Mouse (Mus musculus): ENCODE measurements around the gene Bbs9. TPM values are rescaled to one million over a fixed set of nuclear protein-coding genes. Genes with fewer than 3 reads are reported as not detected.
"Not testable (repeated sequence)": the region's sequence is repeated elsewhere in the genome, so short reads cannot be mapped to it uniquely, and the experiment has no call there.

The Bbs9 gene
- 10 to 100 TPM; 11.8 to 14.0 TPM for total RNA-seq (2021)

DNA sequence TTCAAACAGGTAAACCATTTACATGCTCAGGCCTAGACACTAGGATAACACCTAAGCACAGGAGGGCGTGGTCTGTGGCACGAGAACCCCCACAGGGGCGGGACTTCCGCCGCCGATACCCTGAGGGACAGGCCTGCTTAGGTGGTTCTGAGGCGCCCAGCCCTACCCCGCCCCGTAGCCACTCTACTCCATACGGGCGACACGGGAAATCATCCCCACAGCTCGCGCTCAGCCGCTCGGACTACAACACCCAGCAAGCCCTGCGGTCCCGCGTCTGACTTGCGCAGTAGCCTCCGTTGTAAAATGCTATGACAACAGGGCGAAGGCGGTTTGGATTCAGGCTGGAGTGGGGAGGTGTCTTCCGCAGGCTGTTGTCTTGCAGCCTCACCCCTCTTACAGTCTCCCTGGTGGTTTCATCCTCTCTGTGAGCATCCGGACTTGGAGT, at the start of gene Bbs9:
TSS of gene Bbs9 (plus strand) at position 292 of the 445 bp plus-strand sequence.
- intact Hi-C loops (cut with DNase I) = loop anchor here (2.0 kb wide), 1 partner anchor 65 kb away; the partner anchor contains the start of gene 9530077C05Rik
- DNase-seq = peak; percentile 88 to 90

DNA sequence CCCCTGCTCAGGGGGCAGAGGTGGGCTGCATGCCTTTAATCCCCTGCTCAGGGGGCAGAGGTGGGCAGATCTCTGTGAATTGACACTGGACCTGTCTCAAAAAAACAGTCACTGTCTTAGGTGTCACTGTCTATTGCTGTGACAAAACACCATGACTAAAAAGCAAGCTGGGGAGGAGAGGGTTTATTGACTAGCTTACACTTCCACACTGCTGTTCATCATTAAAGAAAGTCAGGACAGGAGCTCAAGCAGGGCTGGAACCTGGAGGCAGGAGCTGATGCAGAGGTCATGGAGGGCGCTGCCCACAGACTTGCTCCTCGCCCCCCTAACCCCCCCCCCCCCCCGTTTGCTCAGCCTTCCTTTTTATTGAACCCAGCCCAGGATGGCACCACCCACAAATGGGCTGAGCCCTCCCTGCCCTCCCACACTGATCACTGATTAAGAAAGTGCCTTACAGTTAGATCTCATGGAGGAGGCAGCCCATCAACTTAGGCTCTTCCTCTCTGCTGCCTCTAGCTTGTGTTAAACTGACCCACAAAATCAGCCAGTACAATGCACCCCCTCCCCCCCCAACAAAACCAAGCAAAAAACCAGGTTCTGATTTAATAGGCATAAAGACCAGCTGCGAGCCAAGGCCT, 47.4 kb upstream of the Bbs9 start:
- no peak for DNase-seq
- intact Hi-C loops (cut with DNase I) = no loop called here

DNA sequence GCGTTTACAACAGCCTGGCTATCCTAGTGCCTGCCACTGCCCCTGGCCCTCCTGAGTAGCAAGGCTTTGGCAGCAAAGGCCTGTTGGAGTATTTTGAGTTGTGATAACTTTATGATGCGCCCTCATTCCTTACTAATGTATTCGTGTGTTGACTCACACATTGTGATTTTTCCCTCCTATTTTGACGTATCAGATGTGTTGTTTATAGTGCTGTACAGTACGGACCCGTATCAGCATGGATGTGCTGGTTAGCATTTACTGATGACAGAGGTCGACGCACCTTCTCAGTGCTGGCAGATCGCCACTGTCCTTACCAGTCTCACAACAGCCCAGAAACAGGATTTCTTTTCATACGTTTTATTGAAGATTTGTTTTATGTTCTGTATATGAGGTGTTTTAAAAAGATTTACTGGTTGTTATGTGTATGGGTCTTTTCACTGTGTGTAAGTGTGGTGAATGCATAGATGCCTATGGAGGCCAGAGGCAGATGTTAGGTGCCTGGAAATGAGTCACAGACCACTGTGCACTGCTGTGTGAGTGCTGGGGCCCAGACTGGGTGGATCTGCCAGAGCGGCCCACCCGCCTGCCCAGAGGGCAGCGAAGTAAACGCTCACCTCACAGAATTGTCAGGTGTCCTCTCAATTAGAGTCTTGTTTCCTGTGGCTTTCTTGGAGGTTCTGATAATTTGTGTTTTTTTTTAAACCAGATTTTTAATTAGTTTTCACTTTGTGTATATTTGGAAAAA, 46.7 kb upstream of the Bbs9 start:
- DNase-seq = no peak
- intact Hi-C loops (cut with DNase I) = no loop called here

DNA sequence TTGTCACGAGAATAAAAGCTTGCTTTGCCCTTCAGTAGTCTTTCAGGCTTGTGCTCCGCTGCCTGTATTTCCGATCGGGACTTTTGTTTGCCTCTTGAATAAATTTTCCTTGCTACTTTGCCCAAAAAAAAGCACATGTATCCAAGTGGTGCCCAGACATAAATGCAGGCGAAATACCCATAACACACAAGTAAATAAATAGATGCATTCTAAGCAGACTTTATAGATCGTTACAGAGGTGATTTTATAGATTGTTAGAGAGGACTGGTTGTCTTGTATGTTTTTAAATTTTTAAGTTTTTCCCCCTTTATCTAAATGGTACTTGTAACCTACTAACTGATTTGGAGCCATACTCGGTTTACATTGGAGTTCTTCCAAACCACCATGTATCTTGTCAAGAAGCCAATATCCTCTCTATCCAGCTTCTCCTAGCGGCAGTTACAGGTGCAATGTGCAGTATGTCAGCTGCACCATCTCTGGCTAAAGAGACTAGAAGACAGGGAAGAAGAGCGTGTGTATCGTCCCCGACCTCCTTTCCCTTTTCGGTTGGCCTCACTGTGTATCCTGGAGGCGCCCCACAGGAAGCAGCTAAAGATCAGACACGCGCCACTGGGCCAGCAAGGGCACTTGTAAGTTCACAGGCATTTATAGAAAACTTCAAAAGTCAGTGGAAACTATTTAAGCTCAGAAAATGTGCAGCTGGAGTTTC, 45.8 kb upstream of the Bbs9 start:
- DNase-seq = no peak
- intact Hi-C loops (cut with DNase I) = no loop called here

DNA sequence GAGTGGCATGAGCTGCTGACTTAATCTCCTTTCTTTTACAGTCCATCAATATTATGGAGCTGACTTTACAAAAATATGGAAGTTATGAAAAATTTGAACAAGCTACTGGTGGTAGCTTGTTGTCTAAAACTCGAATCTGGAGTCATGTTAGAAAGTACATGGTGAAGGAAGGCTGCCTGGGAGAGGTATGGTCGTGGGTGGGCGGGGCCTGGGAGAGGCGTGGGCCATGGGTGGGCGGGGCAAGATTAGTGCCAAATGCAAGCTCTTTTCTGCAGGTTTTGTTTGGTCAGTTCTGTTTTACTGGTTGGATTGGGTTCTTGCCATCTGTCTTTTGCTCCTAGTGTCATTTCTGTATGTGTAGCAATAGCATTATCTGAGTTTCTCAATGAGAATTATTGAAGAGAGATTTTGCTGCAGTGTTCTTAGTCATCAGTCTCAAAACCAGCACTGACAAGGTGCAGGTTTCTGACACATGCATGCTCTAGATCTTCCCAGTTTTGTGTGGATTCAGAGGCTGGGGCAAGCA, 45.1 kb upstream of the Bbs9 start:
- no peak for DNase-seq
- intact Hi-C loops (cut with DNase I) = no loop called here

DNA sequence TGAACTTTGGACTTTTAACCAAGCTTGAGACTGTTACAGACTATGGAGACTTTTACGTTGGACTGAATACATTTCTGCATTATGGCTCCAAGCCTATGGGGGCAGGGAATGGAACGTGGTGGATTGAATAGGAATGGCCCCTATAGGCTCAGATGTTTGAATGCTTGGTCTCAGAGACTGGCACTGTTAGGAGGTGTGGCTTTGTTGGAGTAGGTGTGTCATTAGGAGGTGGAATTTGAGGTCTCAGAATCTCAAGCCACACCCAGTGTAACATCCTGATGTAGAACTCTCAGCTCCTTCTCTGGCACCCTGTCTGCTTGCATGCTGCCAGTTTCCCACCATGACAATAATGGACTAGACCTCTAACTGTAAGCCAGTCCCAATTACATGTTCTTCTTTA, 42.3 kb upstream of the Bbs9 start:
- intact Hi-C loops (cut with DNase I) = no loop called here
- no peak for DNase-seq

DNA sequence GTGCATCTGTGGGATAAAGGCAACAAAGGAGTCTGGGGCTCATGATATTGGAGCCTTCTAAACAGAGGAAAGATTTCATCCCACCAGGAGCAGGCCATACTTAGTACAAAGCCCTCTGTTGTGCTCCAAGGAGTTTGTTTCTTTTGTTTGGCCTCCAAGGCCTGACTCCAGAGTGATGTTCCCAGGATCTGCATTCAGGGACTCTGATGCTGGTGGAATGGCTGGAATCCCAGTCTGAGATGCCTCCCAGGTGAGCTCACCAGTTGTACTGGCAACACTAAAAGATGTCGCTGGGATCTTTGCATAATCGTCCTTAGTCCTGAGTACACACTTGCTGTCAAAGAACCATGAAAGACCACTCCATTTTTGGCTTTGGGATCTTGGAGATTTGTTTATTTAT, 41.4 kb upstream of the Bbs9 start:
- DNase-seq = no peak
- intact Hi-C loops (cut with DNase I) = no loop called here

DNA sequence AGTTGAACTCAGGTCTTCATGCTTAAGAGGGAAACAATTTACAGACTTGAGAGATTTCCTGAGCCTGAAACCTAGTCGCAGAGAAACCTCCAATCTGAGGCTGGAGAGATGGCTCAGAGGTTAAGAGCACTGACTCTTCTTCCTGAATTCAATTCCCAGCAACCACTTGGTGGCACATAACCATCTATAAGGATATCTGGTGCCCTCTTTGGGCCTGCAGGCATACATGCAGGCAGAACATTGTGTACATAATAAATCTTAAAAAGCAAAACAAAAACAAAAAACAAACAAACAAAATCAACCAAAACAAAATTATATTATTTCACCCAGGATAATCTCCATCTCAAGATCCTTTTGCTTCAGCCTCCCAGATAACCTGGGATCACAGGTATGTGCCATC, 36.7 kb upstream of the Bbs9 start:
- intact Hi-C loops (cut with DNase I) = no loop called here
- no peak for DNase-seq

DNA sequence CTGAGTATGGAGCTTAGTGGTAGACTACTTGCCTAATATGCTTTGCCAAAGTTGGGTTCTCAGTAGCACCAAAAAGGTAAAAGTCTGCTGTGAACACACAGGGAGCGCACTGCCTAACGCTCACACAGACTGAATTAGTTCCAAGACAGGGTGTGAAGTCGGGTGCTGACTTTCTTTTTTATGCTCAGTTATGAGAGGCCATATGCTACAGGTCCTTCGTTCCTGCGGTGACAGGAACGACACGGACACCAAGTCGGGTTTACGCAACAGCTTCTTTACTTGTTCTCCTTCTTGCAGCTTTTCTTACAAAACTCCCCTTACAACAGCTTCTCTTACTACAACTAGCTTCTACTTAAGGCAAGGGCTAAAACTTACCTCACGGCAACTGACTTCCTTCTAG, 32.4 kb upstream of the Bbs9 start:
- intact Hi-C loops (cut with DNase I) = no loop called here

DNA sequence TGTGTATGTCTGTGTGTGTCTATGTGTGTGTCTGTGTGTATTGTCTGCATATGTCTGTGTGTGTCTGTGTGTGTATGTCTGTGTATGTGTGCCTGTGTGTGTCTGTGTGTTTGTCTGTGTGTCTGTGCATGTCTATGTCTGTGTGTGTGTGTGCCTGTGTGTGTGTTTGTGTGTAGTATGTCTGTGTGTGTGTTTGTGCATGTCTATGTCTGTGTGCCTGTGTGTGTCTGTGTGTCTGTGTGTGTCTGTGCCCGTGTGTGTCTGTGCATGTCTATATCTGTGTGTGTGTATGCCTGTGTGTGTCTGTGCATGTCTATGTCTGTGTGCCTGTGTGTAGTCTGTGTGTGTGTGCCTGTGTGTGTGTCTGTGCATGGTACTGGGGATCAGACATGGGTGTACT, 30.4 kb upstream of the Bbs9 start:
- intact Hi-C loops (cut with DNase I) = no loop called here
- DNase-seq = no peak

More for the DNA sequence above, 32.4 kb upstream of the Bbs9 start:
- DNase-seq = no peak

DNA sequence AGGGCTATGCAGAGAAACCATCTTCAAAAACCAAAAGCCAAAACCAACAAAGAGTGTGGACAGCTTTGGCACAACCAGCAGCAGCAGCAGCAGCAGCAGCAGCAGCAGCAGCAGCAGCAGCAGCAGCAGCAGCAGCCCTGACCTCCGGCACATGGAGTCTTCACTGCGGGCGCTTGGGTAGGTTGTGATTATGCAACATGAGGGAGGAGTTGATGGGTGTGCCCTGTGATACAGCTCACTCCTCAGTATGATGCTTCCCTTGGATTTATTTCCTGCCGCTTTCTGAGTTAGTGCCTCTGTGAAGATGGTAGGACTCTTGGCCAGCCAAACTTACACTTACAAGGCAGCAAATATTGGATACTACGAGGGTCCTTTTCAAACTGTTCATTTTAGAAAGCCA, 28.3 kb upstream of the Bbs9 start:
- DNase-seq = no peak

DNA sequence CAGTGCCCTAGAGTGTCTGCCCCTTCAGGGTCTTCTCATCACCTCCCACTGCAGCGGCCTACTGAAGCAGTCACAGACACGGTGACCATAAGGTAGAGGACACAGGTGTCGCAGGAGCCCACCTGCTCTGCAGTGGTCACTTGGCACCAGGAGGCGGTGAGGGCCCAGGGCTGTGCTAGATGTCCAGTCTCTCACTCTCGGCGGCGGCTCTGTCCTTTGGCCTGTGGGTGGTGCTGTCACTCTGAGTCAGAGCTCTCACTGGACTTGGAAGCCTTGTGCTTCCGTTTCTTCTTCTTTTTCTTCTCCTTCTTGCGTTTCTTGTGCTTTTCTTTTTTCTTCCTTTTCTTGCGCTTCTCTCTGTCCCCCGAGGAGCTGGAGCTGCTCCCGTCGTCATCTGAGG, 27.1 kb upstream of the Bbs9 start:
- intact Hi-C loops (cut with DNase I) = no loop called here
- no peak for DNase-seq

More for the DNA sequence above, 28.3 kb upstream of the Bbs9 start:
- intact Hi-C loops (cut with DNase I) = no loop called here

DNA sequence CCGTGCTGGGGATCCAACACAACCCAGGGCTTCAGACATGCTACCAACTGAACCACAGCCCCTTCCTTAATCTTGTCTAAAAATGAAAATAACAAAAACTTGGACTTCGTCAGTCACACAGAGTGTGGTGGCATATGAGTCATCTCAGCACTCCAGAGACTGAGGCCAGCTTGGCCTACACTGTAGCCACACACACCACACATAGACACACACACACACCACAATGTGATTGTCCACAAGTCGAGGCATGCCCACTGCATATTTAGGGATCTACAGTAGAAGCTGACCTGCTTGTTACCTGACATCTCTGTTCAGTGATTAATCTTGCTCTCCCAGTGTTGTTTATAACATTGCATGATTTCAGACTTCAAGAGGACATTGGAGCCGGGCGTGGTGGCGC, 26.3 kb upstream of the Bbs9 start:
- DNase-seq = no peak
- intact Hi-C loops (cut with DNase I) = no loop called here

DNA sequence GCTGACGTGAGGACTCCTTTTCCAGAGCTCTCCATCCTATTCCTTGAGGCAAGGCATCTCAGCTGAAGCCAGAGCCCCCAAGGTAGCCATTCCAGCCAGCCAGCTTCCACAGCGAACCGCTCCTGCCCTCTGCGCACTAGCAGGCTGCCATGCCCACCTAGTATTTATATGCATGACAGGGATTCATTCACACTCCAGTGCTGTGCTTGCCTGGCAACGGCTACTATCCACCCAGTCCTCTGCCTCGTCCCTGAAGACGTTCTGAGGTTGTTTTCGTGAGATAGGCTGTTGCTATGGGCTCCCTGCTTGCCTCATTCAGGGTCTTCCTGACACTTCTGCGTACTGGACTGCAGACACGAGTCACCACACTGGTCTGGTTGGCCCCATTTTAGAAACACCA, 22.8 kb upstream of the Bbs9 start:
- intact Hi-C loops (cut with DNase I) = no loop called here
- DNase-seq = no peak

DNA sequence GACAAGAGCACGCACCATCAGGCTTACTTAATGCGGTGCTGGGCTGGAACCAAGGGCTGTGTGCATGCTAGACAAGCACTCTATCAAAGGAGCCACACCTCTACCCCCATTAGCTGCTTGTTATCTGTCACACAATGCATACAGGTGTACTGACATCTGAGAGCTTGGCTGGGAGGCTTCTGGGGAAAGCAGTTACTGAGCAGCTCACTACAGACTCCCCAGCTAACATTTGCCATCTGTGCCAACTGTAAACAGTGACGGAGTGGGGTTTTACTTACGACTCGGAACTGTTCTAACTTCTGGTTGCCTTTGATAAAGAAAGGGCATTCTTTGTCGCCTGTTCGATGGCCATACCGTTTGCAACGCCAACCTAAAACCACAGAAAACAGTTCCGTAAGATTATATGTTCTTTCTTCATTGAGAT, 22.0 kb upstream of the Bbs9 start:
- no peak for DNase-seq
- intact Hi-C loops (cut with DNase I) = no loop called here

DNA sequence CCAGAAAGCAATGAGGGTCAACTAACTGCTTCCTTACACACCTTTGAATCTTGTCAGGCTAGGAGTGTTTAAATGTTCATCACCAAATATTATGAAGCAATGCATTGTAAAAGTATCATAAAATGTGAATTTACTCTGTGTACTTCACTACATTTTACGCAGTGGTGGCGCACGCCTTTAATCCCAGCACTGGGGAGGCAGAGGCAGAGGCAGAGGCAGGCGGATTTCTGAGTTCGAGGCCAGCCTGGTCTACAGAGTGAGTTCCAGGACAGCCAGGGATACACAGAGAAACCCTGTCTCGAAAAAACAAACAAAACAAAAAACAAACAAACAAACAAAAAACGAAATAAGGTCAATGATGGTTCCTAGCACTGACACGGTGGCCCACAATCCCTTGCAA, 21.5 kb upstream of the Bbs9 start, which contains the start of gene Gm17545:
TSS of gene Gm17545 (plus strand) at position 301 of the 400 bp plus-strand sequence.
- intact Hi-C loops (cut with DNase I); DNase-seq: not testable (repeated sequence)

DNA sequence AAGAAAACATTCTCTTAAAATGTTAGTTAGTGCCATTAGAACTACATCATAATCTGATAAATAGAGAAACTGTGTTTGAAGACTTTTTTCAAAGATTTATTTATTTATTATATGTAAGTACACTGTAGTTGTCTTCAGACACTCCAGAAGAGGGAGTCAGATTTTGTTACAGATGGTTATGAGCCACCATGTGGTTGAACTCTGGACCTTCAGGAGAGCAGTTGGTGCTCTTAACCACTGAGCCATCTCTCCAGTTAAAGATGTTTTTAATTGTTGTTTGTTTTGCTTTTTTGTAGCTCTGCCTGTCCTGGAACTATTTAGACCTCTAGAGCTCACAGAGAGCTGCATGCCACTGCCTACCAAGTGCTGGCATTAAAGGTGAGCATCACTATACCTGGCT, 20.5 kb upstream of the Bbs9 start:
- no peak for DNase-seq
- intact Hi-C loops (cut with DNase I) = no loop called here

DNA sequence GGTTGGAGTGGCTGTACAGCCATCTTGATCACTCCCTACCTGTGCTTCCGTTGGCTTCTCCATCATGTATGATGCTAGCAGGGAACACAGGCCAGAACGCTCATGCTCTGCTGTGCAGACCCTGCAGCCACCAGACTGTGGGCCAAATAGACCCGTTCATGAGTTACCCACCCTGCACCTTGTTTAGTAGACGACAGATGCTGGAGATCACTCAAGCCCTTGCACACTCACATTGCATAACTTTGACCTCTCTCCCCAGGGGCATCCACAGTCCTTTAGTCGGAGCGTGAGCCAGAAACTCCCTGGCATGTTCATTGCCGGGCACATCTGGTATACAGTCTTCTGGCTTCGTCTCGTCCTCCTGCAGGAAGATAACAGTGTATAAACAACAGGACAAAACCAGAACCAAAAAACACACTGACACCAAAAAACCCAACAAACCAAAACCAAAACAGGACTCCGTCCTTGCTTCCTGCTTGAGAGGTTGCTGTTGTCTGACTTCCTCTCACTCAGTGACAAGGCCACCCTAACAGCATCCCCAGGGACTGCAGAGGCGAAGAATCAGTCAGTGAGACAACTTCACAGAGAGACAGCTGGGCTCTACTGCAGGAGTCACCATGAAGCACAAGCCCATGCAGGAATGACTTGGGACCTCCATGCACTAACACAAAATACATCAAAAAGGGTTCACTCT, 18.2 kb upstream of the Bbs9 start:
- DNase-seq = peak in 1 of 2 experiments; percentile 15
- intact Hi-C loops (cut with DNase I) = no loop called here

DNA sequence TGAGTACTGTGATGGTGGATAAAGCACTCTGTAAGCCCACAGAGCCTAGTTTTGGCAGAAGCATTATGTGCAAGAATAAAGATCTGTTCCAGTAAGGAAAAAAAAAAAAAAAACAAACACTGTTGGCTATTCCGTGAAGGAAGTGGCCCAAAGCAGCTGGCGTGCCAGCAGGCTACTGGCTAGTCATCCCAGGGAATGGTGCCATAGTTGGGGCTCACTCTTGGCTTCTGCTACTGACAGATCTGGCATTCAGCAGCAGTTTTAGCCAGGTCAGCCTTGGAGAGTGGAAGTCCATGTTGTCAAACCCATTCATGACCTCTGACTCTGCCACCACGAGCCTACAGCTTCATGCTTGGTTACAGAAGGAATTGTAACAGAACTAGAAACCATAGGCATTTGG, 13.6 kb upstream of the Bbs9 start:
- intact Hi-C loops (cut with DNase I) = no loop called here
- DNase-seq = peak; percentile 18 to 31

DNA sequence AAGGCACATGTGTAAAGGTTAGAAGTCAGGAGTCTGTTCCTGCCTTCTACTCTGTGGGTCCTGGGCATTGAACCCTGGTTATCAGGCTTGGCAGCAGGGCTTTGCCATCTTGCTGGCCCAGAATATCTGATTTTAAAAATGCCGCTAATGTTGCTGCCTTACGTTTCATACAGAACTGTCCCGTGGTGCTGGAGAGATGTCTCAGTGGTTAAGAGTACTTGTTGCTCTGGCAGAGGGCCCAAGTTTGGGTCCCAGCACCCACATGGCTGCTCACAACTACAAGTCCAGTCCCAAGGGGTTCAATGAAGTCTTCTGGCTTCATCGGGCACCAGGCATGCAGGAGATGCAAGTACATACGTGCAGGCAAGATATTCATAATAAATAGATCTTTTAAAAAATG, 9.3 kb upstream of the Bbs9 start:
- no peak for DNase-seq
- intact Hi-C loops (cut with DNase I) = loop anchor here (5.0 kb wide), 1 partner anchor 74 kb away; no protein-coding TSS in a partner anchor
